Mouse (Mus musculus) layer of hippocampus, adult 11-12 months (tissue): ENCODE measurements around the gene Asb17.

Source experiments
- DNase-seq: peaks from one replicate; pipeline ENCODE4 v3.0.0; 2022; ENCODE audit warnings: low spot score

The Asb17 gene

DNA sequence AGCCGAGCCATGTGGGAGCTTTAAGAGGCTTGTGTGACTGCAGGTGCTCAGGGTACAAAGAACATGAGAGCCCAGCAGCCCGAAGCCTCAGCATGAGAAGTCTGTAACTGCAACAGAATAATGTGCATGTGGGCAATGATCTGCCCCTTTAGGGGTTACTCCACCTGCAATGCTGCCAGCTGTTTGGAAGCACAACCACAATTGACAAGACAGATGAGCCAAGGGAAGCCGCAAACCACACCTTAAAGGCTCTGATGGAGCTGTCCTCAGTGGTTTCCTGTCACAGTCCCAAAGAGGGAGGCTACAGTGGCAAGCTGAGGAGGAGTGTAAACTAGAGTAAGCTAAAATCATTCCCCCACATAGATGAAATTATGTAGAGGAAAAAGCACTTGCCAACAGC is 51.4 kb downstream of the Asb17 start:
- DNase-seq, result no peak

GRCm38 (mm10) chr3:153897216-153897615 is 53.2 kb downstream of the Asb17 start:
- no peak for DNase-seq

DNA sequence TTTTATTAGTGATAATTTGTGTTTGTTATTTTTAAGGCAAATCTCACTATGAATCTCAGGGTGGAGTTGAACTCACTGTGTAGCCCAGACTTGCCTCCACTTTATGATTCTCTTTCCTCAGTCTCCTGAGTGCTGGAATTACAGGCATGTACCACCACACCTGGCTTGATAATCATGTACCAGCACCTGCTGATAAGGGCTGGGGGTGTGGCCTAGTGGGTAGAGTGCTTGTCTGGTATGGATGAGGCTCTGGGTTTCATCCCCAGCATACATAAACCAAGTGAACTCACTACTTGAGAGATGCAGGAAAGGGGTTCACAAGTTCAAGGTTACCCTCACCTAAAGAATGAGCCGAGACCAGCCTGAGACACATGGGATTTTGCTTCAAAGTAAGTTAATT is 57.9 kb downstream of the Asb17 start:
- no peak for DNase-seq

- DNase-seq, result no peak
Measured at GRCm38 (mm10) chr3:153902595-153902994, 58.6 kb downstream of the Asb17 start.

- DNase-seq, result no peak
Measured at GRCm38 (mm10) chr3:153904586-153904985, 60.6 kb downstream of the Asb17 start.
